Mouse (Mus musculus) limb, embryonic 15.5 days (tissue): ENCODE measurements around the gene Cdh11. TPM values are rescaled to one million over a fixed set of nuclear protein-coding genes. Genes with fewer than 3 reads are reported as not detected.

Source experiments
- ATAC-seq: fragments of 200-750 bp; cut with Nextera tagmentation; 2 replicates; pipeline ENCODE4 v1.8.0; 2017; ENCODE audit warnings: low read depth, moderate TSS enrichment; ENCODE audit not compliant: insufficient number of reproducible peaks, low FRiP score, low TSS enrichment
- H3K27ac ChIP-seq: fragments of 300-500 bp; sonication (generic); 2 replicates; pipeline ENCODE4 v1.5.1; 2015; ENCODE audit warnings: moderate library complexity, mild to moderate bottlenecking, inconsistent platforms
- H3K27me3 ChIP-seq: fragments of 300-500 bp; sonication (generic); 2 replicates; pipeline ENCODE4 v1.6.1; 2015; ENCODE audit warnings: inconsistent platforms
- H3K36me3 ChIP-seq: fragments of 300-500 bp; sonication (generic); 2 replicates; pipeline ENCODE4 v1.6.1; 2015; ENCODE audit warnings: inconsistent platforms
- H3K4me1 ChIP-seq: fragments of 300-500 bp; sonication (generic); 2 replicates; pipeline ENCODE4 v1.6.1; 2015; ENCODE audit warnings: inconsistent platforms
- H3K4me2 ChIP-seq: fragments of 300-500 bp; sonication (generic); 2 replicates; pipeline ENCODE4 v1.6.1; 2015; ENCODE audit warnings: mild to moderate bottlenecking, inconsistent platforms
- H3K4me3 ChIP-seq: fragments of 300-500 bp; sonication (generic); 2 replicates; pipeline ENCODE4 v1.5.1; 2015; ENCODE audit warnings: mild to moderate bottlenecking, inconsistent platforms
- H3K9ac ChIP-seq: fragments of 300-500 bp; sonication (generic); 2 replicates; pipeline ENCODE4 v1.6.1; 2015; ENCODE audit warnings: inconsistent platforms
- H3K9me3 ChIP-seq: fragments of 300-500 bp; sonication (generic); 2 replicates; pipeline ENCODE4 v1.6.1; 2016; ENCODE audit warnings: inconsistent platforms
- WGBS: fragments of 180-500 bp; shearing (Covaris S2); methylation state at CpG from one replicate; pipeline ENCODE4 v1.1.7; 2015; 5-methylcytosine and 5-hydroxymethylcytosine counted together
- microRNA-seq: library from miRNA; unstranded; fragments of <30 nt; microRNA quantifications from one replicate; pipeline ENCODE4, GENCODE M21; 2016
- polyA plus RNA-seq: library from polyadenylated mRNA; unstranded; fragments of >200 nt; fragmentation: Nextera tagmentation; extraction: Ambion mirVana; gene quantifications from 2 replicates; pipeline ENCODE4 v1.2.1, GENCODE M21; 2015

Cdh11 gene
- polyA plus RNA-seq, 1 experiment from 2014 or later: 194 TPM

DNA sequence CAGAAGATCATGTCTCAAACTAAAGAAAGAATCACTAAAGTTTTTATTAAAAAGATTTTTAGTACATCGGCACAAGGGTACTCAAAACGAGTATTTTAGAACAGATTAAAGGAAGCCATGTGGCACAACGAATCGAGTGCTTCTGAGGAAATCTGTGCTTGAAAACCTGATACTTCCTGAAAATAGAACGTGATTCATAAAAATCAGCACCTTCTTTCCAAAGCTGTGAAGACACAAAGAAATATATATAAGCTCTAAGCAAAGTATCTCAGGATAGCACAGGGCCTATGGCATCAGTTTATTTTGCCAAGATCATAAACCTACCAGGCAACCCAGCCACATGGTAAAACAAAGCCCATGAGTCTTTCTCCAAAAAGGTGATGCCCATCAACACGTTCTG lies 191.5 kb downstream of the Cdh11 start:
- no peak overlapping the region for H3K27ac ChIP-seq
- 79% methylated on average over 6 of the region's 6 CpGs for WGBS
- no peaks in the 10 kb centered on the region for H3K9me3 ChIP-seq
- H3K4me1 ChIP-seq: no peaks in the 10 kb centered on the region
- ATAC-seq: no peak
- H3K9ac ChIP-seq: no peak overlapping the region
- no peaks in the 10 kb centered on the region for H3K36me3 ChIP-seq
- no peaks in the 10 kb centered on the region for H3K27me3 ChIP-seq
- H3K4me2 ChIP-seq: no peak overlapping the region
- no peak overlapping the region for H3K4me3 ChIP-seq

Small RNA genes lying within 50 kb of the gene (microRNA-seq; reads per million reads assigned to microRNA genes)
- gene Gm26301: not detected
